Mouse (Mus musculus): ENCODE data around the gene Ubac1. TPM values are rescaled to one million over a fixed set of nuclear protein-coding genes. Genes with fewer than 3 reads are reported as not detected.
A peak's percentile ranks its signal among the peaks of the same experiment; 100 is the strongest.

Gene Ubac1
- polyA plus RNA-seq, 1 experiment: not detected

DNA sequence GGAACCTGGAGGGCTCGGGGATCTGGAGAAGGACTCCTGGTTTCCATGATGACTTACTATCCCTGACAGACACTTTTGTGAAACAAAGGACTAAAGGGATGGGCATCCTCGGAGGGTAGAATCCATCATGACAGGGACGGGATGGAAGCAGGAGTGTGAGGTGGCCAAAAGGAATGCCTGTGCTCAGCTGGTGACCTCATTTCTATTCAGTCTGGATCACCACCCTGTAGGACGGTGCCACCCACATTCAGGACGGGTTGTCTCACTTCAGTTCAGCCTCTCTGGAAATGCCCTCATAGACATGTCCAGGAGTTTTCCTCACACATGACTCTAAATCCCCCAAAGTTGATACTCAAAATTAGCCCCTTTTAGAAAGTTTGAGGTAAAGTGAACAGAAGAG lies 34.9 kb downstream of the Ubac1 start:
- H3K27ac ChIP-seq (ENCODE audit: insufficient read depth, low read depth, low read length): no peak overlapping the region
- TF ChIP-seq CTCF (IDR thresholded peaks at IDR 0.05; ENCODE audit: insufficient read depth, low read depth, low read length): no peak
- no peak for TF ChIP-seq POLR2A (IDR thresholded peaks at IDR 0.05; ENCODE audit: insufficient read depth, low read depth, low read length)
- WGBS: 77% methylated on average over 5 of the region's 5 CpGs

DNA sequence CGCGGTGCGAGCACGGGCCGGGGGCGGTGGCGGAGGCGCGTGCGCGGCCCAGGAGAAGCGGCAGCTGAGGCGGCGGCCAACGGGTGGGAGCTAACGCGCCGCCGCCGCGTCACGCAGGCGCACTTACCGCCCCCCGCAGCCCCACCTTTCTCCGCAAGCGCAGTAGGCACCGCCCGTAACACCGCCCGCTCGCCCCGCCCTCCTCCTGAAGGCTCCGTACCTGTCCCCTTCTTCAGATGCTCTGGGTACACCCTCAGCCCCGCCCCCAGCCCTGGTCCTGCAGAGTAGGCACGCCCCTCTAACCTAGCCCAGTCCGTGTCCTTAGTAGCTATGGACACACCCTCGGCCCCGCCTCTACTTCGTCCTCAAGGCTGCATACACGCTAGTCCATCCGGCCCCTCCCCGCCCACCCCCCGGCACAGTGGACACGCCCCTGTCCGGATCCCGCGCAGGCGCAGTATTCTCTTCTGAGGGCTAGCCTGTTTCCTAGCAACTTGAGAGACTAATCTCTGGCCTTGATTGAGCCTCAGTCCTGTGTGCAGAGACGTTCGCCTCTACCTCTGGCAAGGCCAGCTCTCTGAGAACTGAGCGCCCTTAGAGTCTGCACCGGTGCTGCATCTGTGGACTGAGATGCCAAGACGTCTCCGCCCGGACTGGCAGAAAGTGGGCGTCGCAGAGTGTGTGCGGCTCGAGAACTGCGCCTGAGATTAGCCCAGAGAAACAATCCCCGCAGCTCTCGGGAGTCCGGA lies 38.2 kb downstream of the Ubac1 start, which contains the start of gene Camsap1:
Gene Camsap1, minus strand, starts transcription at position 124 of the 749 bp plus-strand sequence.
- Histone ChIP-seq H3K4me3 (ENCODE audit: insufficient read depth, low read depth, low read length) (peak within 1 kb of the TSS; percentile 76), H3K4me1 (ENCODE audit: control insufficient read depth, insufficient read depth, low read length) (peaks cover 16% of the 10 kb centered on the region), H3K27ac (ENCODE audit: insufficient read depth, low read depth, low read length) (peak within 1 kb of the TSS; percentile 60)
- WGBS: under 1% methylated on average over 63 of the region's 64 CpGs
- TF ChIP-seq POLR2A (IDR thresholded peaks at IDR 0.05; ENCODE audit: insufficient read depth, low read depth, low read length): peak; percentile 50; the same call in 1 of the 2 replicates
- no peak for TF ChIP-seq CTCF (IDR thresholded peaks at IDR 0.05; ENCODE audit: insufficient read depth, low read depth, low read length)

More for the DNA sequence above, 34.9 kb downstream of the Ubac1 start:
- H3K4me3 ChIP-seq (ENCODE audit: insufficient read depth, low read depth, low read length): no peak overlapping the region
- peaks cover 5% of the 10 kb centered on the region for H3K4me1 ChIP-seq (ENCODE audit: control insufficient read depth, insufficient read depth, low read length)

DNA sequence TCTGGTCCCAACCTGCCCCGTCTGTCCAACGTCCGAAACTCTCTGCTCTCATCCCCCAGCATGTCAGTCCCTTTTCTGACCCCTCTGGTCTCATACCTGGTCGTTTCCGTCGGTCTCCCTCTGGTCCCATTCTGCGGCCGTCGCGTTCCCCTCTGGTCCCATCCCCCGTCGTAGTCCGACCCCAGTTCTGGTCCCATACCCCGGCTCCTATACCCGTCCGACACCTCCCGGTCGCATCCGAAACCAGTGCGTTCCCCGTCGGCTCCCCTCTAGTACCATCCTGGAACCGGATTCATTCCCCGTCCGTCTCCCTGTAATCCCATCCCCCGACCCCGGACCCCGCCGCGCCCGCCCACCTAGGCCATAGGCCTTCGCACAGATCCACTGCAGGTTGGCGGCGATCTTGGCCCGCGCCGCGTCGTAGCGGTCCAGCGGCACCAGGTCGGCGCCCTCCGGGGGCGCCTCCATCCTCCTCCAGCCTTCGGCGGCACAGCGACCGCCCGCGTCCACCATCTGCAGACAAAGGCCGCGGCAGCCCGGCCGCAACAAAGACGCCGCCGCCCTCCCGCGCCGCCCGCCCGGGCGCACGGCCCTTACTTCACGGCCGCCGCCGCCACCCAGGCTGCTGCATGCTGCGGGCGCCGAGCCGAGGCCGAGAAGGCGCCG lies 39.0 kb downstream of the Ubac1 start:
- H3K27ac ChIP-seq (ENCODE audit: insufficient read depth, low read depth, low read length): peak overlapping the region; percentile 33; the same call in 1 of the 2 replicates
- peaks cover 19% of the 10 kb centered on the region for H3K4me1 ChIP-seq (ENCODE audit: control insufficient read depth, insufficient read depth, low read length)
- TF ChIP-seq POLR2A (IDR thresholded peaks at IDR 0.05; ENCODE audit: insufficient read depth, low read depth, low read length): no peak
- TF ChIP-seq CTCF (IDR thresholded peaks at IDR 0.05; ENCODE audit: insufficient read depth, low read depth, low read length): no peak
- WGBS: under 1% methylated on average over 75 of the region's 76 CpGs
- peak overlapping the region; percentile 76 for H3K4me3 ChIP-seq (ENCODE audit: insufficient read depth, low read depth, low read length)

DNA sequence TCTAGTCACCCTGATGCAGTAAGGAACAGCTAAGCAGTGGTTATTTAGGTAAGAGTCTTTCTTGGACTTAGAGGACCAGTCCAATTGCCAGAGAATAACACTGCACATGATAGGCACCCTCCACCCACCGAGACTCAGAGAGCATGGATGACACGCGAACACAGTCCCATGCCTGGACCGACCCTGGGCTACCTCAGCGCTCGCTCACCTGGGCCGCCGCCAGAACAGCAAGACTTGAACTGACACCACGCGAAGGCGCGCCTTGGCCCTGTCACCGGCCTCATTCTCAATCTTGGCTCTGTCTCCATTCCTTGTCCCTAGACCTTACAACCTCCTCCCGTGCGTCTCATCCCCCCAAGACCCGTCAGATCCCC lies 39.5 kb downstream of the Ubac1 start:
- H3K27ac ChIP-seq (ENCODE audit: insufficient read depth, low read depth, low read length): 0 out of 2 replicates have a peak overlapping the region, but pooled peaks have one; percentile 13
- peaks cover 19% of the 10 kb centered on the region for H3K4me1 ChIP-seq (ENCODE audit: control insufficient read depth, insufficient read depth, low read length)
- peak overlapping the region; percentile 76 for H3K4me3 ChIP-seq (ENCODE audit: insufficient read depth, low read depth, low read length)
- WGBS: 3% methylated on average over 16 of the region's 16 CpGs
- TF ChIP-seq CTCF (IDR thresholded peaks at IDR 0.05; ENCODE audit: insufficient read depth, low read depth, low read length) (no peak), POLR2A (IDR thresholded peaks at IDR 0.05; ENCODE audit: insufficient read depth, low read depth, low read length) (no peak)

- TF ChIP-seq POLR2A (IDR thresholded peaks at IDR 0.05; ENCODE audit: insufficient read depth, low read depth, low read length): no peak
- TF ChIP-seq CTCF (IDR thresholded peaks at IDR 0.05; ENCODE audit: insufficient read depth, low read depth, low read length): no peak
- no peak overlapping the region for H3K27ac ChIP-seq (ENCODE audit: insufficient read depth, low read depth, low read length)
- 49% methylated on average over 4 of the region's 4 CpGs for WGBS
- no peak overlapping the region for H3K4me3 ChIP-seq (ENCODE audit: insufficient read depth, low read depth, low read length)
- H3K4me1 ChIP-seq (ENCODE audit: control insufficient read depth, insufficient read depth, low read length): peaks cover 21% of the 10 kb centered on the region
Observed at GRCm38 (mm10) chr2:25978997-25979396, 42.5 kb downstream of the Ubac1 start.

- WGBS: 24% methylated on average over 7 of the region's 7 CpGs
- no peak overlapping the region for H3K4me3 ChIP-seq (ENCODE audit: insufficient read depth, low read depth, low read length)
- H3K27ac ChIP-seq (ENCODE audit: insufficient read depth, low read depth, low read length): no peak overlapping the region
- TF ChIP-seq POLR2A (IDR thresholded peaks at IDR 0.05; ENCODE audit: insufficient read depth, low read depth, low read length): no peak
- TF ChIP-seq CTCF (IDR thresholded peaks at IDR 0.05; ENCODE audit: insufficient read depth, low read depth, low read length): no peak
- peaks cover 22% of the 10 kb centered on the region for H3K4me1 ChIP-seq (ENCODE audit: control insufficient read depth, insufficient read depth, low read length)
Observed at GRCm38 (mm10) chr2:25977587-25978239, 43.8 kb downstream of the Ubac1 start.

DNA sequence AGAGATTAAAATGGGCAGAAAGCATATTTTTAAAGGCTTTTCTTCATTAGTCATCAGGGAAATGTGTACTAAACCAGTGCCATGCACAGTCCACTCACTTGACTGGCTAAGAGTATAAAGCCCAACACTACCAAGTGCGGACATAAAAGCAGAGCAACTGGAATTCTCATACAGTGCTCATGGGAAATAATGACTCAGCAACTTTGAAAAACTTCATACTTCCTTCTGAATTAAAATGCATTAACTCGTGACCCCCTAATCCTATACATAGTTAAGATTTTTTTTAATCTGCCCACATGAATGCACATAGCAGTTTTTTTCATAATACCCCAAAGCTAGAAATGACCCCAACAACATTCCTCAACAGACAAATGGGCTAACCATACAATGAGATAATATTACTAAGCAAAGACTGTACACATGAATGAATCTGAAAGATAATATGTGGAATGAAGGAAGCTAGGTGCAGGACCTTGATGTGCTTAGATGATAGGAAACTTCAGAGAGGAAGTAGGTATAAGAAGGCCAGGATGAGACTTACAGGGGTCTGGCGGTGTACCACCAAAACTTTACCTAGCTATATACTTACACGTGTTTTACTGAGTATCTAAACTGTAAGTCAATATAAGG lies 46.3 kb downstream of the Ubac1 start:
- H3K4me1 ChIP-seq (ENCODE audit: control insufficient read depth, insufficient read depth, low read length): peaks cover 25% of the 10 kb centered on the region
- no peak overlapping the region for H3K4me3 ChIP-seq (ENCODE audit: insufficient read depth, low read depth, low read length)
- TF ChIP-seq CTCF (IDR thresholded peaks at IDR 0.05; ENCODE audit: insufficient read depth, low read depth, low read length) (no peak), POLR2A (IDR thresholded peaks at IDR 0.05; ENCODE audit: insufficient read depth, low read depth, low read length) (no peak)
- H3K27ac ChIP-seq (ENCODE audit: insufficient read depth, low read depth, low read length): no peak overlapping the region
- 71% methylated on average over 4 of the region's 4 CpGs for WGBS

DNA sequence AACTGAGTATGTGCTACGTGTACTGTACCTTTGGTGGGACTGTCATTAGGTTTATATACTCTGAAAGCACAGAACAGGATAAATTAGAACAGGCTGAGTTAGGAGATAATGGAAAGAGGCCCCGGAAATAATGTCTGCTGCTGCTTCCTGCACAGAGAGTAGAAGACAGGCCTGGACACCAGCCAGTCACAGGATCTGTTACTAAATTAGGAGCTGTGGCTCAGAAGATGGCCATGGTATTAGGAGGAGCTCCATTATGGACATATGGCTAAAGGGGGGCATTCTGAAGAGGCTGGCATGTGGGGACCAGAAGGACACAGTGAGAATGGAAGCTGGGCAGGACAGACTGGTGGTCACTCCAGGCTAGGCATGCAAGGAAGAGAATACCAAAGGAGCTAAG lies 51.1 kb downstream of the Ubac1 start:
- TF ChIP-seq POLR2A (IDR thresholded peaks at IDR 0.05; ENCODE audit: insufficient read depth, low read depth, low read length): no peak
- TF ChIP-seq CTCF (IDR thresholded peaks at IDR 0.05; ENCODE audit: insufficient read depth, low read depth, low read length): no peak
- Histone ChIP-seq H3K4me3 (ENCODE audit: insufficient read depth, low read depth, low read length) (no peak overlapping the region), H3K27ac (ENCODE audit: insufficient read depth, low read depth, low read length) (no peak overlapping the region), H3K4me1 (ENCODE audit: control insufficient read depth, insufficient read depth, low read length) (peaks cover 10% of the 10 kb centered on the region)
- 51% methylated on average over 2 of the region's 2 CpGs for WGBS

All from olfactory bulb, adult 2 months (tissue).